Mouse (Mus musculus) midbrain, embryonic 12.5 days (tissue): Measurements from ENCODE around the gene Hoxb1. TPM values are rescaled to one million over a fixed set of nuclear protein-coding genes. Genes with fewer than 3 reads are reported as not detected.

Source experiments
- ATAC-seq: fragments of 200-750 bp; cut with Nextera tagmentation; 2 replicates; pipeline ENCODE4 v1.8.0; 2017; ENCODE audit warnings: low read depth, moderate TSS enrichment, moderate library complexity; ENCODE audit not compliant: low FRiP score
- H3K27ac ChIP-seq: fragments of 300-500 bp; sonication (generic); replicated peaks from 2 replicates; pipeline ENCODE4 v1.5.1; 2016; ENCODE audit warnings: mild to moderate bottlenecking
- H3K27me3 ChIP-seq: fragments of 300-500 bp; sonication (generic); 2 replicates; pipeline ENCODE4 v1.6.1; 2016; ENCODE audit warnings: mild to moderate bottlenecking
- H3K36me3 ChIP-seq: fragments of 300-500 bp; sonication (generic); 2 replicates; pipeline ENCODE4 v1.6.1; 2016
- H3K4me1 ChIP-seq: fragments of 300-500 bp; sonication (generic); 2 replicates; pipeline ENCODE4 v1.6.1; 2016
- H3K4me2 ChIP-seq: fragments of 300-500 bp; sonication (generic); replicated peaks from 2 replicates; pipeline ENCODE4 v1.6.1; 2016; ENCODE audit warnings: mild to moderate bottlenecking, moderate library complexity
- H3K4me3 ChIP-seq: fragments of 300-500 bp; sonication (generic); 2 replicates; pipeline ENCODE4 v1.5.1; 2016; ENCODE audit warnings: mild to moderate bottlenecking
- H3K9ac ChIP-seq: fragments of 300-500 bp; sonication (generic); replicated peaks from 2 replicates; pipeline ENCODE4 v1.6.1; 2016; ENCODE audit warnings: mild to moderate bottlenecking, moderate library complexity
- H3K9me3 ChIP-seq: fragments of 300-500 bp; sonication (generic); 2 replicates; pipeline ENCODE4 v1.6.1; 2016; ENCODE audit warnings: mild to moderate bottlenecking
- WGBS: fragments of 180-500 bp; shearing (Covaris S2); methylation state at CpG from one replicate; pipeline ENCODE4 v1.1.7; 2016; 5-methylcytosine and 5-hydroxymethylcytosine counted together
- polyA plus RNA-seq: library from polyadenylated mRNA; unstranded; fragments of >200 nt; fragmentation: Nextera tagmentation; extraction: Ambion mirVana; gene quantifications from 2 replicates; pipeline ENCODE4 v1.2.1, GENCODE M21; 2016

The Hoxb1 gene
- polyA plus RNA-seq, result not detected in 2 replicates

GRCm38 (mm10) chr11:96365441-96366091 lies at the start of gene Hoxb1:
Gene Hoxb1 (plus strand): TSS chr11:96365752.
- Histone ChIP-seq H3K4me3 (no peak within 1 kb of the TSS), H3K4me1 (no peaks in the 10 kb centered on the region), H3K9me3 (no peaks in the 10 kb centered on the region), H3K9ac (no peak within 1 kb of the TSS), H3K36me3 (no peaks in the 10 kb centered on the region), H3K27me3 (peaks cover 94% of the 10 kb centered on the region), H3K27ac (no peak within 1 kb of the TSS), H3K4me2 (no peak within 1 kb of the TSS)
- WGBS, result under 1% methylated on average over 24 of the region's 26 CpGs
- no peak for ATAC-seq

GRCm38 (mm10) chr11:96316696-96317607 lies 48.6 kb upstream of the Hoxb1 start:
- no peak for ATAC-seq
- peaks cover 12% of the 10 kb centered on the region for H3K4me1 ChIP-seq
- no peak overlapping the region for H3K9ac ChIP-seq
- no peak overlapping the region for H3K4me3 ChIP-seq
- H3K4me2 ChIP-seq, result no peak overlapping the region
- peaks cover 100% of the 10 kb centered on the region for H3K27me3 ChIP-seq
- no peaks in the 10 kb centered on the region for H3K9me3 ChIP-seq
- no peak overlapping the region for H3K27ac ChIP-seq
- no peaks in the 10 kb centered on the region for H3K36me3 ChIP-seq
- WGBS, result 7% methylated on average over 18 of the region's 18 CpGs

GRCm38 (mm10) chr11:96317608-96318367 lies 47.8 kb upstream of the Hoxb1 start, which contains the start of gene Hoxb4:
Gene Hoxb4 (plus strand): TSS chr11:96318267.
- H3K9me3 ChIP-seq, result no peaks in the 10 kb centered on the region
- peak within 1 kb of the TSS; percentile 52 for H3K4me2 ChIP-seq
- no peak within 1 kb of the TSS for H3K27ac ChIP-seq
- peak within 1 kb of the TSS; percentile 35 for H3K4me3 ChIP-seq
- 0 out of 2 replicates have a peak within 1 kb of the TSS, but pooled peaks have one; percentile 15 for H3K9ac ChIP-seq
- no peak for ATAC-seq
- H3K27me3 ChIP-seq, result peaks cover 100% of the 10 kb centered on the region
- WGBS, result 2% methylated on average over 28 of the region's 28 CpGs
- H3K4me1 ChIP-seq, result peaks cover 9% of the 10 kb centered on the region
- H3K36me3 ChIP-seq, result no peaks in the 10 kb centered on the region

DNA sequence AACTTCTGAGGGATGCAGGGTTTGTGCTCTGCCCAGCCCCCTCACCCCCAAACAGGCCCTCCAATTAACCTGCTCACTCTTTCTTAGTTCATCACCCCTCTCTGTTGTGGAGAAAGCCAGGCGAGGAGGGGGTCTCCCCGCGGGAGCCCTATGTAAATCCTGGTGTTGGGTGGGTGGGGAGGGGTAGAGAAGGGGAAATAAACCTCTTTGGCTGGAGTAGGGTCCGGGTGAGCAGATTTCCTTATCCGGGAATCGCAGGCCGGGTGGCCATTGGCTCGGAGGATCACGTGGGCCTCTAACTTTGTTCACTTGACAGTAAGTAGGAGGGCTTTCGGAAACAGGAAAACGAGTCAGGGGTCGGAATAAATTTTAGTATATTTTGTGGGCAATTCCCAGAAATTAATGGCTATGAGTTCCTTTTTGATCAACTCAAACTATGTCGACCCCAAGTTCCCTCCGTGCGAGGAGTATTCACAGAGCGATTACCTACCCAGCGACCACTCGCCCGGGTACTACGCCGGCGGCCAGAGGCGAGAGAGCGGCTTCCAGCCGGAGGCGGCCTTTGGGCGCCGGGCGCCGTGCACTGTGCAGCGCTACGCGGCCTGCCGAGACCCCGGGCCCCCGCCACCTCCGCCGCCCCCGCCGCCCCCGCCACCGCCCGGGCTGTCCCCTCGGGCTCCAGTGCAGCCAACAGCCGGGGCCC lies 47.0 kb upstream of the Hoxb1 start:
- no peak overlapping the region for H3K27ac ChIP-seq
- WGBS, result under 1% methylated on average over 34 of the region's 45 CpGs
- peaks cover 100% of the 10 kb centered on the region for H3K27me3 ChIP-seq
- peaks cover 9% of the 10 kb centered on the region for H3K4me1 ChIP-seq
- H3K9me3 ChIP-seq, result no peaks in the 10 kb centered on the region
- H3K4me3 ChIP-seq, result peak overlapping the region; percentile 35
- peak overlapping the region; percentile 52 for H3K4me2 ChIP-seq
- H3K9ac ChIP-seq, result 0 out of 2 replicates have a peak overlapping the region, but pooled peaks have one; percentile 15
- ATAC-seq, result no peak
- H3K36me3 ChIP-seq, result no peaks in the 10 kb centered on the region

DNA sequence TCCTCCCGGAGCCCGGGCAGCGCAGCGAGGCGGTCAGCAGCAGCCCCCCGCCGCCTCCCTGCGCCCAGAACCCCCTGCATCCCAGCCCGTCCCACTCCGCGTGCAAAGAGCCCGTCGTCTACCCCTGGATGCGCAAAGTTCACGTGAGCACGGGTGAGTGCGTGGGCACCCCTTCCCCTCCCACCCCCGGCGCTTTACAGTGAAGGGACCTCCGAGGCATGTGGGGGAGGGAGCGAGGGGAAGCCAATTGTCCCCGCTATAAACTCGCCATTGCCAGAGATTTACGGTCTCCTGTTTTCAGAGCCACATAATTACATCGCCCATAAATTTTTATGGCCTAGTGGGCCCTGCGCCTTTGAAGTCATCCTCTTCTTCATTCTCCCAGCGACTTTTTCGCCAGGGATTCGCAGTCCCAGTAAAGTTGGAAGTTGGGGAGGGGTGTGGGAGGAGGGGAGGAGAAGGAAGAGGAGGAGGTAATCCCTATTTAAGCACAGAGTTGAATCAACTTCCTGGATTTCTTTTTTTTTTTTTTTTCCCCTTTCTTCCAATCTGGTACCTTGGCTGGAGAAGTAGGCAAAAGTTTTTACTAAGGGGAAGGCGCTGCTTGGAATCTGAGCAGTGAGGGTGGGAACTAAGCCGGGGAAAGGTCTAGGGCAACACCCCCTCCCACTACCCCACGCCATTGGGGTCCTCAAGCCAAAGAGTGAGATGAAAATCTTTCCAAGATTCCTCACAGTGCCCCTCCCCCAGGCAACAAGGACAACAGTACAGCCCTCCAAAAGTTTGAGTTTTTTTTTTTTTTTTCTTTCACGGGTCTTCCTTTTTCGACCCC lies 46.3 kb upstream of the Hoxb1 start:
- Histone ChIP-seq H3K4me2 (peak overlapping the region; percentile 52), H3K4me3 (peak overlapping the region; percentile 35), H3K4me1 (peaks cover 9% of the 10 kb centered on the region), H3K27me3 (peaks cover 100% of the 10 kb centered on the region), H3K36me3 (no peaks in the 10 kb centered on the region), H3K9me3 (no peaks in the 10 kb centered on the region), H3K9ac (0 out of 2 replicates have a peak overlapping the region, but pooled peaks have one; percentile 15), H3K27ac (no peak overlapping the region)
- ATAC-seq, result no peak
- WGBS, result under 1% methylated on average over 32 of the region's 34 CpGs

DNA sequence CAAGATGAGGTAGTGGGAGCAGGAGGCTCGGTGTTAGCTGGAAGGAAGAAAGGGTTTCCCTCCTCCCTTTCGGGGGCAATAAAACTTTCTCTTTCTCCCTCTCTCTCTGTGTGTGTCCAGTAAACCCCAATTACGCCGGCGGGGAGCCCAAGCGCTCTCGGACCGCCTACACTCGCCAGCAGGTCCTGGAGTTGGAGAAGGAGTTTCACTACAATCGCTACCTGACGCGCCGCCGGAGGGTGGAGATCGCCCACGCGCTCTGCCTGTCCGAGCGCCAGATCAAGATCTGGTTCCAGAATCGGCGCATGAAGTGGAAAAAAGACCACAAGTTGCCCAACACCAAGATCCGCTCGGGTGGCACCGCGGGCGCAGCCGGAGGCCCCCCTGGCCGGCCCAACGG lies 45.6 kb upstream of the Hoxb1 start:
- under 1% methylated on average over 28 of the region's 29 CpGs for WGBS
- Histone ChIP-seq H3K4me1 (peaks cover 9% of the 10 kb centered on the region), H3K4me2 (no peak overlapping the region), H3K9ac (no peak overlapping the region), H3K27ac (no peak overlapping the region), H3K9me3 (no peaks in the 10 kb centered on the region), H3K36me3 (no peaks in the 10 kb centered on the region), H3K4me3 (no peak overlapping the region), H3K27me3 (peaks cover 100% of the 10 kb centered on the region)
- ATAC-seq, result no peak

- Histone ChIP-seq H3K9ac (no peak overlapping the region), H3K27me3 (peaks cover 100% of the 10 kb centered on the region), H3K4me2 (no peak overlapping the region), H3K27ac (no peak overlapping the region), H3K9me3 (no peaks in the 10 kb centered on the region), H3K4me3 (no peak overlapping the region), H3K36me3 (no peaks in the 10 kb centered on the region), H3K4me1 (peaks cover 9% of the 10 kb centered on the region)
- WGBS, result 2% methylated on average over 17 of the region's 17 CpGs
- no peak for ATAC-seq
These were observed 44.9 kb upstream of the Hoxb1 start for GRCm38 (mm10) chr11:96320688-96321087.

- Histone ChIP-seq H3K4me3 (no peak overlapping the region), H3K9ac (no peak overlapping the region)
These were observed 43.7 kb upstream of the Hoxb1 start for GRCm38 (mm10) chr11:96321846-96322245.

DNA sequence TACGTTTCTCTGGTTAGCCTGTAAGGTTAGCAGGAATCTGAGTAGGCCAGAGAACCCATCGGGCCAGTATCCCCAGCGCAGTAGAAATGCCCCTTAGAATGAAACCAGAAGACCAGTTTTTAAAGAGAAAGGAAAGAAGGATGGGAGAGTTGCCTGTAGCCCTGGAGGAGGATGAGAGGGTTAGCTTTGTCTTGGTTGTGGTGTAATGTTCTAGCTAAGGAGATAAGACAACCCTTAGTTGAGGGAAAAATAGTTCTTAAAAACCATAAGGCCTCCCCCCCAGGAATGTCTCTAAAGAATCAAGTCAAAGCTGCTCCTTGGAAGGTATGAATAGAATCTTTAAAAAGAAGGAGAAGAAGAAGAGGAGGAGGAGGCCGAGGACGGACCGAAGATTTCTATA lies 42.8 kb upstream of the Hoxb1 start:
- Histone ChIP-seq H3K27ac (no peak overlapping the region), H3K4me2 (no peak overlapping the region), H3K36me3 (no peaks in the 10 kb centered on the region), H3K27me3 (peaks cover 100% of the 10 kb centered on the region), H3K4me3 (no peak overlapping the region), H3K4me1 (peaks cover 9% of the 10 kb centered on the region), H3K9ac (no peak overlapping the region), H3K9me3 (no peaks in the 10 kb centered on the region)
- no peak for ATAC-seq
- WGBS, result 7% methylated on average over 6 of the region's 6 CpGs

More at GRCm38 (mm10) chr11:96321846-96322245, 43.7 kb upstream of the Hoxb1 start:
- H3K4me2 ChIP-seq, result no peak overlapping the region
- no peaks in the 10 kb centered on the region for H3K9me3 ChIP-seq
- H3K27me3 ChIP-seq, result peaks cover 100% of the 10 kb centered on the region
- H3K27ac ChIP-seq, result no peak overlapping the region
- H3K36me3 ChIP-seq, result no peaks in the 10 kb centered on the region
- no peak for ATAC-seq
- WGBS, result 6% methylated on average over 5 of the region's 5 CpGs
- H3K4me1 ChIP-seq, result peaks cover 9% of the 10 kb centered on the region

DNA sequence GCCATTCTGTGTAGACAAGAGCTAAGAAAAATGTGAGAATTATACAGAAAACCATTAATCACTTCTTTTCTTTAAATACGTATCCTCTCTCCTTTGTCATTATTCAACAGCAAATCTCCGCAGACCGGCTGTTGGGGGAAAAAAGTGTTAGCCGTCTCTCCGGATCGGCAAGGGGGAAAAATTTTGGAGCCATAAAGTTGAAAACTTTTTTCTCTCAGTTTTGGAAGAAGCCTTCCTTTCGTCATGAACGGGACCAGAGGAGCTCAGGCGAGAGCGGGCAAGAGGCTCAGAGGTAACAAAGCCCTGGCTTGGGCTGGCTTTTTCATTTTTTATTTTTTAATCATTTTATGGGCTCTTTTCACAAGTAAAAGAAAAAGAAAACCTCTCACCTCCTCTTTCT lies 42.4 kb upstream of the Hoxb1 start, which contains the start of gene Hoxb3:
TSS of gene Hoxb3 (plus strand) at position 173 of the 400 bp plus-strand sequence.
- no peak for ATAC-seq
- no peak within 1 kb of the TSS for H3K4me2 ChIP-seq
- no peaks in the 10 kb centered on the region for H3K36me3 ChIP-seq
- H3K9me3 ChIP-seq, result no peaks in the 10 kb centered on the region
- H3K4me1 ChIP-seq, result peaks cover 9% of the 10 kb centered on the region
- no peak within 1 kb of the TSS for H3K27ac ChIP-seq
- WGBS, result 3% methylated on average over 10 of the region's 10 CpGs
- H3K4me3 ChIP-seq, result no peak within 1 kb of the TSS
- no peak within 1 kb of the TSS for H3K9ac ChIP-seq
- peaks cover 100% of the 10 kb centered on the region for H3K27me3 ChIP-seq
